Mouse (Mus musculus): ENCODE data around the gene Ear14.
"Not testable (repeated sequence)": the region's sequence is repeated elsewhere in the genome, so short reads cannot be mapped to it uniquely, and the experiment has no call there.

Gene Ear14

DNA sequence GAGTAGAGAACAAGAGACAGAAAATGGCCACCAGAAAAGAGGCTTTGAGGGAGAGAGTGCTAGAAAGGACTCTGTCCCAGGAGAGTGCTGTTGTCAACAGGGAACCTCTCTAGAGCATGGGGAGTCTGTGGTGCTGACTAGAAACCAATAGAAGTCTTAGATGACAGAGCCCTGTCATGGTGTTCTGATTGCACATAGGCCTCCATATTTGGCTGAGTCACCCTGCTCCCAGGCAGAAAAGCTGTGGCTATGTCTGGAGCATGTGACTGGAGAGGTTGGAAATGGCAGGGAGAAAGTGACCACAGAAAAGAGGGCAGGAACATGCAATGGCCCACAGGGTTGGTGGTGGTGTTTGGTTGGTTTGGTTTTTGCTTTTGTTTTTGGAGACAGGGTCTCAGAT is 49.0 kb downstream of the Ear14 start:
- not testable (repeated sequence) for DNase-seq (ENCODE audit: low spot score)

DNA sequence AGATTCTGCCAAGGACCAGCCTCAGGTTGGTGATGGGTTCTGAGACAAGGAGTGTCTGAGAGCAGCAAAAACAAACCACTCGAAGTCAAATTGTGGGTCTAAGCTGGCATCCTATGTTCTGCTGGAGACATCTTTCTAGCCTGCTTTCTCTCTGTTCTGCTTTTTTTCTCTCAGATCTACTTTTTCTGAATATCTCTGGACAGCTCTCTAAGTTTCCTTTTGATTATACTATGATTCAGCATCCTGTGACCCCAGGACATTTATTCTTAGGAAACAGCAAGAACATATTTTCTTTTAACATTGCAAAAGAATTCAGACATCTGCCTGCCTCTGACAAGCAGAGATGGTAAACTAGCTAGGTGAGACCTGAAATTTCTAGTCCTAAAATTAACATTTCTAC is 50.4 kb downstream of the Ear14 start:
- no peak for DNase-seq (ENCODE audit: low spot score)

Measured in layer of hippocampus, adult 9-10 months (tissue).